Mouse (Mus musculus): ENCODE data around the gene Nhlh1.

The Nhlh1 gene

GRCm38 (mm10) chr1:172053541-172054440, 3.6 kb downstream of the Nhlh1 start:
- DNase-seq = peak; percentile 70 to 76

DNA sequence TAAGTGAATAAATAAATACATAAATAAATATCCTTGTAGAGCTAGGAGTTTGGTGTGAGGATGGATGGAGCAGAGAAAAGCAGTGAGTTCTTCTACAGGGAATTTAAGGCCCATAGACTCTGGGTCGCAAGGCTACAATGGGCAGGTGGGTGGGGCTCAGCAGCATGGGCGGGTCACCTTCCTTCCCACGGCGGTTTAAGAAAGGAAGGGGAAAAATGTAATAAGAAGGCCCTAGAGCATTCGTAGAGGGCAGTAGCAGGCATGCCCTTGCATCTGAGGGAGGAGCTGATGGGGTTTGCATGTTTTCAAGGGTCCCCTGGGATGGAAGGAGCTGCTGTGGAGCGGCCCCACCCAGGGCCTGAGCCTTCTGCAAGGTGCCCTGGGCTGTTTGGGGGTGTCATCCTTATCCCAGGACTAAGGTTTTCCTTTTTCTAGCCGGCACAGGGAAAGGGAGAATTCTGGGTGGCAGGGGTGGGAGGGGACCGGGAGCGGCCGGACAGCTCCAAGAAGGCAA, 4.5 kb downstream of the Nhlh1 start:
- DNase-seq = peak in 1 of 2 experiments; percentile 32

DNA sequence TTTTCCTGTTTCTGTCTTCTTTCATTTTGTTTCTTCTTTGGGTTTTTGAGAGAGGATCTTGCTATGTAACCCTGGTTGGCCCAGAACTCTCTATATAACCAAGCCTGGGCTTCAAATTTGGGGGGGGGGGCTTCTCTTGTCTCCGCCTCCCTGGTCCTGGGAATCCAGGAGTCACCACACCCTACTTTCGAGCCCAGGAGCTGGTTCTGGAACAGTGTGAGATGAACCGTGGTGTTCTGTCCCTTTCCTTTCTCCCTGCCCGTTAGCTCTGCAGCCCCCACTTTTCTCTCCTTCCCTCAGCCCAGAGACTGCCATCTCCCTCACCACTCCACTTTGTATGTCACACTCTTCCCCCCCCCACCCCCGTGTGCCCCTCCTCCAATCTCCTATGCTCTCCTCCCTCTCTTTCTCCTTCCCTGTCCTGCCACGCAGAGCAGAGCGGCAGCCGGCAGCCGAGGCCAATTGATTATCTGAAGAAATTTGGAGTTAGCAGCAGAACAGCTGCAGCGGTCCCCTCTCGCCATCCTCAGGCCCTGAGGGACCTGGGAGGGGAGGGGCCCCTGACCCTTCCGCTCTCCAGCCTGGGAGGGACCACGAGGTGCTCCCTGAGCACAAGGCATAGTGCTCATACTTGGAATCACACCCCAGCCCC, 8.1 kb downstream of the Nhlh1 start:
- DNase-seq = peak; percentile 47 to 55

DNA sequence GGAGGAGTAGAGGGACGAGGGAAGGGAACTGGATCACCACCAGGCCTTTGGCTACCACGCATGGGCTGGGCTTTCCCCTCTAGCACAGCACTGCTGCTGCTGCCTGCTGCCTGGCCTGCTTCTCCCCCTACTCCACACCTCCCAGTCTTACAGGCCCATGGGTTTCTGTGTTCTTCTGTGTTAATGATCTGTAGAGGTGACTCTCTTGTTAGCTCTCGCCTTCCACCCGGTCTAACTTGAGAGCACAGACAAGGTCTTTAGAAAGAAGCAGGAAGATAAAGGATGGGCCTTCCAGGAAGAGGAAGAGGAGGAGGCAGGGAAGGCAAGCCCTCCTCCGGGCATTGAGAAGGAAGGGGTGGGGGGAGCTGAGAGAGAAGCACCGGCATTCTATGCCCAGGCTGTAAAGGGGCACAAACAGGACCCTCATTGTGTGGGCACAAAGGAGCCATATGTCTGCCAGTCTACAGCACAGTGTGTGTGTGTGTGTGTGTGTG, 9.1 kb downstream of the Nhlh1 start:
- DNase-seq = peak in 1 of 2 experiments; percentile 50

GRCm38 (mm10) chr1:172046938-172047337, 10.4 kb downstream of the Nhlh1 start:
- DNase-seq = peak; percentile 90 to 93

DNA sequence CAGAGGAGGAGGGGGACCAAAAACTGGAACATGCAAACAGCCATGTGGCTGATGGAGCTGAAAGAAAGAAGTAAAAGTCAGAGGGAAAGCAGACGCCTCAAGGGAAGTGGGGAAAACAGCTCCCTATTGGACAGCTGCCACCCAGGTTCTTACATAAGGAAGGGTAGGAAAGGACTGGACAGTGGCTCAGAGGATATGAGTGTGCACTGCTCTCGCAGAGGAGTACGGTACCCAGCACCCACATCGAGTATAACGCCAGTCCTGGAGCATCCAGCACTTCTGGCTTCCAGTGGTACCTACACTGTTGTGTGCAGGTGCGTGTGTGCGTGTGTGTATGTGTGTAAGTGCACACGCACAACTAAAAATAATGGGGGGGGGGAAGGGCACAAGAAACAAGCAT, 11.0 kb downstream of the Nhlh1 start:
- peak in 1 of 2 experiments; percentile 23 for DNase-seq

- peak in 1 of 2 experiments; percentile 2 for DNase-seq
These were observed 27.5 kb downstream of the Nhlh1 start for GRCm38 (mm10) chr1:172029914-172030313.

- DNase-seq = no peak
These were observed 28.7 kb downstream of the Nhlh1 start, which contains the start of gene Vangl2 for GRCm38 (mm10) chr1:172028394-172029275. Gene Vangl2, minus strand, starts transcription at chr1:172028444.

GRCm38 (mm10) chr1:172027809-172028102, 29.6 kb downstream of the Nhlh1 start:
- peak in 1 of 2 experiments; percentile 41 for DNase-seq

GRCm38 (mm10) chr1:172027010-172027808, 30.2 kb downstream of the Nhlh1 start:
- DNase-seq = peak; percentile 98 to 99

DNA sequence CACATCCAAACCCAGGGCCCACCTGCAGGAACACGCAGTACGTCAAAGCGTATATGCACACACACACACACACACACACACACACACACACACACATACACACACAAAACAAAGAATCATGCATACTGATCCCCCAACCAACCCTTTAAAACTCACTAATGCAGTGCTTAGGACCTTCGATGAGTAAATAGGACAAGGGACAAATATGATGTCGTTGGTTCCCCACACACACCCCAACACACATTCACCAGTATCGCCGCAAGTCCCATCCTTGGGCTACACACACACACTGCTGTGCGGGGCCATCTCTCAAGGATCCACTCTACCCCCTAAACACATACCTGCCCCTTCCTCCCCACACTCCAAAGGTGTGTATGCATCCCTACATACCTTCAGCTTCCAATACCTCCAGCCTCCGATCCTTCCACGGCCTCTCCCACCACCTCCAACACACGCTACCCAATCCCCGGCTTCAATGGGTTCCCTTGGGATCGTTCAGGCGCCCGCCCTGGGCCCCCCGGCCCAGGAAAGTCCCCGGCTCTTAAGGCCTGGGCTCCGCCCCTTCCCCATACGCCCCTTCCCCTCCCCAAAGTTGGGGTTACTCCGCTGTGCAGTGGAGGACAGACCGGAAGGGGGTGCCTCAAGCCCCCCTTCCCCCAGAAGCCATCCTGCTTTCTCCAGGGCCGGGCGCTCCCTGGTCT, 31.0 kb downstream of the Nhlh1 start:
- DNase-seq = peak; percentile 75 to 76

- DNase-seq = peak; percentile 57 to 66
These were observed 32.0 kb downstream of the Nhlh1 start for GRCm38 (mm10) chr1:172025201-172025904.

- peak in 1 of 2 experiments; percentile 16 for DNase-seq
These were observed 33.1 kb downstream of the Nhlh1 start for GRCm38 (mm10) chr1:172024140-172024895.

DNA sequence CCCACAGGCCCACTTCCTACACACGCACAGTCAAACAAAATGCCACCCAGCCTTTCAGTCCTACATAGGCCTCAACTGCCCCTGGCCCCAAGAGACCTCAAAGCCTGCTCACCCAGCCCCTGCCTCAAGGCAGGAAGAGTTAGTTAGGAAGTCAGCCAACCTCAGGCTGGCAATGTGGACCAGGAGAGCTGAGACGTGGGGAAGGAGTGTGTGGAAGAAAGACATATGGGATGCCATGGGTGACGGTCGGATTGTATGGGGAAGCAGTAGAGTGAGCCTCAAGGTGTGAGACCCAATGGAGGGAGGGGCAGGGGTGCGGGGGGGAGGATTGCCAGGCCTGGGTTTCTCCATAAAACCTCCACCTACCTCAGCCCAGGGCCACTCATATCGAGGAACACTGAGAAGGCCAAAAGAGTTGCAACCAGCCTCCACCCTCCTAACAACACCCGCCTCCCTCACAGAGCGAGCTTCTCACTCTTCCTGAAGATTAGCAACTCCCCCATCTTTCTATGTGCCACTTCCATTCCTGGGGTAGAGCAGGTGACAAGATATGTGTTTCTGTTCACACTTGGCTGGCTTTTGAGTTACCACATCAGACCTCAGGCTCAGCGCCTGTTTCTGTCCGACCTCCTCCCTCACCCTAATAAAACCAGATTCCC, 37.4 kb downstream of the Nhlh1 start:
- DNase-seq = peak in 1 of 2 experiments; percentile 19

DNA sequence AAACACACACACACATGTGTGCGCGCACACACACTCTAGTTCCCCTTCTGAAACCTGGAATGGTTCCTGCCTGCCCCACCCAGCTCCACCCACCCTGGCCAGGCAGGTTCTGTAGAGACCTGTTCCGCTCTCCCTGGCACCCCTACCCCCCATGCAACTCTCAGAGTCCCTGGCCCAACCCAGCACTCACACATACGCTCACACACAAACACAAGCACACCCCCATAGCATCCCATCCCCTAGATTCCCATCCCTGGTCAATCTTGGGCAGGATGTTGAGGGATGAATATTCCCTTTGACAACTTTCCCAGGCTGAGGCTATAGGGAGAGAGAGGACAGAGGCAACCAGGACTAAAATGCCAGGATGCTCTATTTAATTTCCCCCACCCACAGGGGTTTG, 38.0 kb downstream of the Nhlh1 start:
- DNase-seq = peak in 1 of 2 experiments; percentile 10

- DNase-seq = peak in 1 of 2 experiments; percentile 22
These were observed 38.7 kb downstream of the Nhlh1 start for GRCm38 (mm10) chr1:172018336-172019311.

DNA sequence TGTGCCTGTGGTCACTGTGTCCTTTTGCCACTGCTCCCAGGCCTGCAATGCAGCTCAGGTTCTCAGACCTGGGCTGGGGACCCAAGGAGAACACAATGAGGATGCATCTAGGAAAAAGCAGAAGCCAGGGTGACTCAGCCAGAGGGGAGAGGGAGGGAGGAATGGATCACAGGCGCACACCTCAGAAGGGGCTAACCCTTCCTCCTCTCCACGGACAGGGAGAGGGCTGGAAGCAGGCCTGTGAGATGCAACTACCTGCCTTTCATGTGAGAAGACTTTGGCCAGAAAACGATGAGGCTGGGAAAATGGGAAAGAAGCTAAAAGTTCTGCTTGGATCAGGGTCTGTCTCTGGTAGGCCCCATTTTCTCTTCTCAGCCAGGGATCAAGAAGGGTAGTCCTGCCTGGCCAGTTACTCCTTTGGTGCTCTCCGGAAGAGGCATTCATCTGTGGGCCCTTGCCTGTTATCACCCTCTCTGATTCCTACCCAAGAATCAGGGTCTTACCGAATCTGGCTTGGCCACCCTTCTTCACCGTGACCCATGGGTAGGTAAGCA, 39.8 kb downstream of the Nhlh1 start:
- DNase-seq = no peak
